Mouse (Mus musculus) stomach, embryonic 15.5 days (tissue): ENCODE data around the gene Calcb. TPM values are rescaled to one million over a fixed set of nuclear protein-coding genes. Genes with fewer than 3 reads are reported as not detected.
"Not testable (repeated sequence)": the region's sequence is repeated elsewhere in the genome, so short reads cannot be mapped to it uniquely, and the experiment has no call there.

Experiments
- ATAC-seq: fragments of 200-750 bp; cut with Nextera tagmentation; 2 replicates; pipeline ENCODE4 v1.8.0; 2017; ENCODE audit warnings: low read depth, moderate number of reproducible peaks, moderate TSS enrichment; ENCODE audit not compliant: insufficient read depth, low FRiP score
- H3K27ac ChIP-seq: fragments of 300-500 bp; sonication (generic); 2 replicates; pipeline ENCODE4 v1.5.1; 2015; ENCODE audit warnings: mild to moderate bottlenecking, inconsistent platforms
- H3K27me3 ChIP-seq: fragments of 300-500 bp; sonication (generic); replicated peaks from 2 replicates; pipeline ENCODE4 v1.6.1; 2015; ENCODE audit warnings: inconsistent platforms
- H3K36me3 ChIP-seq: fragments of 300-500 bp; sonication (generic); 2 replicates; pipeline ENCODE4 v1.6.1; 2015; ENCODE audit warnings: inconsistent platforms
- H3K4me1 ChIP-seq: fragments of 300-500 bp; sonication (generic); 2 replicates; pipeline ENCODE4 v1.6.1; 2015; ENCODE audit warnings: inconsistent platforms
- H3K4me2 ChIP-seq: fragments of 300-500 bp; sonication (generic); 2 replicates; pipeline ENCODE4 v1.6.1; 2015; ENCODE audit warnings: mild to moderate bottlenecking, inconsistent platforms
- H3K4me3 ChIP-seq: fragments of 300-500 bp; sonication (generic); replicated peaks from 2 replicates; pipeline ENCODE4 v1.5.1; 2015; ENCODE audit warnings: inconsistent platforms
- H3K9ac ChIP-seq: fragments of 300-500 bp; sonication (generic); 2 replicates; pipeline ENCODE4 v1.6.1; 2015; ENCODE audit warnings: inconsistent platforms
- H3K9me3 ChIP-seq: fragments of 300-500 bp; sonication (generic); 2 replicates; pipeline ENCODE4 v1.6.1; 2016; ENCODE audit warnings: inconsistent platforms
- WGBS: fragments of 180-500 bp; shearing (Covaris S2); methylation state at CpG from one replicate; pipeline ENCODE4 v1.1.7; 2015; 5-methylcytosine and 5-hydroxymethylcytosine counted together
- polyA plus RNA-seq: library from polyadenylated mRNA; unstranded; fragments of >200 nt; fragmentation: Nextera tagmentation; extraction: Ambion mirVana; gene quantifications from 2 replicates; pipeline ENCODE4 v1.2.1, GENCODE M21; 2015

Gene Calcb
- 2.1 and 2.5 TPM in 2 replicates for polyA plus RNA-seq

DNA sequence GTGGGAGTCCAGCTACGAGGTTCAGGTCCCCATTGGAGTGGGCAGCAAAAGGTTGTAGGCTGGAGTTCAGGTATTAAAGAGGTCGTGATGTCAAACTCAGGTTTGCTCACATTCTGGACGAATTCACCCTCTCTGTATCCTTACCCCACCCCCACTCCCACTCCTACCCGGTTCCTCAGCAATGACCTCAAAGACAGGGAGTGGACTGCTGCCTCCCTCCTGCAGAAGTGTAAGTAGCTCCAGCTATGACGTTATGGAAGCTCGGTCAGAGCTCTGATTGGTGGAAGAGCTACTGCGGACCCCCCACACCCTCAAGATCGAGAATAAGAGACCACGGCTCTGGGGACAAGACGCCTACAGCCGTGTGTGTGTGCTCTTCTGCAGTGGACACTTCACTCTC is at the start of gene Calcb:
Gene Calcb (plus strand): TSS at position 344 of the 400 bp plus-strand sequence.
- peaks cover 29% of the 10 kb centered on the region for H3K27me3 ChIP-seq
- peaks cover 10% of the 10 kb centered on the region for H3K4me1 ChIP-seq
- peak within 1 kb of the TSS; percentile 13; the same call in 1 of the 2 replicates for H3K4me3 ChIP-seq
- no peak for ATAC-seq
- no peaks in the 10 kb centered on the region for H3K9me3 ChIP-seq
- 4% methylated on average over 11 of the region's 11 CpGs for WGBS
- no peak within 1 kb of the TSS for H3K9ac ChIP-seq
- H3K36me3 ChIP-seq: no peaks in the 10 kb centered on the region
- H3K27ac ChIP-seq: no peak within 1 kb of the TSS
- H3K4me2 ChIP-seq: peak within 1 kb of the TSS; percentile 45

DNA sequence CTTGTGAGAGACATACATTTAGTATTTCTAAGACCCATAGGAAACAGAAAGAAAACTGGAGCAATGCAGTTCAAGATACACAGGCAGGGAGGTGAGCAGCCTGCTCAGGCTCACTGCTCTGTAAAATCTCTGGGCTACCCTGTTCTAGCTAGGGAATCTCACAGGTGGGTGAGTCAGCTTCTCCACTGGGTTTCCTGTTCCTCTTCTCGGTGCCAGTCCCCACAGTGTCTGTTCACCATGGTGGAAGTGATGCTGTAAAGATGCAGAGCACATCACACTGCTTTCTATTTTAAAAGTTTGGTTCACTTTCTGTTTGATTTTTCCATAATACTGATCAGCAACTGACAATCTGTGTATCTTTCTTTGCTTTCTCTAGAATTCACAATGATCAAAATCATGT is 47.0 kb upstream of the Calcb start:
- Histone ChIP-seq H3K9me3 (no peaks in the 10 kb centered on the region), H3K9ac (no peak overlapping the region), H3K4me1 (no peaks in the 10 kb centered on the region), H3K27me3 (no peaks in the 10 kb centered on the region), H3K36me3 (no peaks in the 10 kb centered on the region), H3K27ac (no peak overlapping the region), H3K4me3 (no peak overlapping the region), H3K4me2 (no peak overlapping the region)
- no peak for ATAC-seq
- 54% methylated on average over 1 of the region's 1 CpGs for WGBS

DNA sequence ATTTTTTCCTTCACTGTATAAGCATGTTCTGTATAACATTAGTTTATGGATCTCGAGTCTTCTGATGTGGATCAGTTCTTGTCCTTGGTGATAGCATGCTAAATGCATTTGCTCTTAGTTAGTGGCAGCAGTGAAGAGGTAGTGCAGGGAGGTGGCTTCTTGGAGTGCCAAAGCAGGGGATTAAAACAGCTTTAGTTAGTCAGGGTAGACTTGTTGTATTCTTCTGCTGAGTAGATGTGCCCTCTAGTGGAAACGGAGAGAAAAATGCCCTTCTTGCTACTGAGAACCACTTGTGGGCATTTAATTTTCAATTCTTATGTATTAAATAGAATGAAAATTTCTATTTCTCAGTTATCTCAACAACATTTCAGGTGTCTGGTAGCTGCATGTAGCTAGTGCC is 45.7 kb upstream of the Calcb start:
- Histone ChIP-seq H3K4me2 (no peak overlapping the region), H3K36me3 (no peaks in the 10 kb centered on the region), H3K27ac (no peak overlapping the region), H3K4me3 (no peak overlapping the region), H3K27me3 (no peaks in the 10 kb centered on the region), H3K9ac (no peak overlapping the region), H3K9me3 (no peaks in the 10 kb centered on the region), H3K4me1 (no peaks in the 10 kb centered on the region)
- ATAC-seq: no peak
- 29% methylated on average over 2 of the region's 2 CpGs for WGBS

DNA sequence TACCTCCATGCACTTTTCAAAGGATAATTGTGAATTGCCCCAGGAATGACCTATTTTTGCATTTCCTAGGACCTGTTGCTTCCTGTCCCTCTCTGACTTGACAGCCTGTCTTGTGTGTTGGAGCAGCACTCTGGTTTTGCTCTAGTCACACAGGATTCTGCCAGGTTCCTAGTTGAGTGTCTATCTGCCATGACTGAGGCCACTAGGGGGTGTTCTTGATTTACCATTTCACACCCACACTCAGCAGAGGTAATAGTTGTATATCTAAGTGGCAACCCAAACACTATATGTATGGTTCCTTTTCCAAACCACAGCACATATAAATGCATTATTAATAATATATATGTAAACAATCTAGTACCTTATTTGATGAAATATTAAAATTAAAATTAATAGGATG is 26.1 kb upstream of the Calcb start:
- H3K36me3 ChIP-seq: no peaks in the 10 kb centered on the region
- H3K4me3 ChIP-seq: no peak overlapping the region
- no peaks in the 10 kb centered on the region for H3K4me1 ChIP-seq
- no peaks in the 10 kb centered on the region for H3K9me3 ChIP-seq
- no peak overlapping the region for H3K27ac ChIP-seq
- no peak for ATAC-seq
- H3K27me3 ChIP-seq: no peaks in the 10 kb centered on the region
- H3K4me2 ChIP-seq: no peak overlapping the region
- no peak overlapping the region for H3K9ac ChIP-seq

DNA sequence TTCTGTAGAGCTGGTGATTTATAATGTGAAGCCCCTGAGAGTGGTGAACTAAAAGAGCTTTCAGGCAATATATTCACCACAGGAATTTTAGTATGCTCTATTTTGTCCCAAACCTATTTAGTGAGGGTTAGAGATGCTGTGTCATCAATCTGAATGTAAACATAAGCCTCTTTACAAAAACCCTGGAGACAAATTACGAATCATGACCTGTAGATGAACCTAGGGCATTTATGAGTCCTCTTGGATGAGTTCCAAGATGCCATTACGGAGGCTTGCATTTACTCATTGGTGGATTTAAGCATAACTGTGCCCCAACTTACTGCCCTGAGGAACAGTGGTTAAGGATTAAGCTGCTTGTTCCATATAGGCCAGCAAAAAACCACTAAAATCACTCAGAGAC is 17.6 kb upstream of the Calcb start:
- H3K27ac ChIP-seq: no peak overlapping the region
- WGBS: 16% methylated on average over 2 of the region's 2 CpGs
- H3K4me1 ChIP-seq: no peaks in the 10 kb centered on the region
- H3K9me3 ChIP-seq: no peaks in the 10 kb centered on the region
- no peaks in the 10 kb centered on the region for H3K27me3 ChIP-seq
- no peak overlapping the region for H3K4me2 ChIP-seq
- H3K36me3 ChIP-seq: no peaks in the 10 kb centered on the region
- no peak for ATAC-seq
- no peak overlapping the region for H3K4me3 ChIP-seq
- H3K9ac ChIP-seq: no peak overlapping the region

DNA sequence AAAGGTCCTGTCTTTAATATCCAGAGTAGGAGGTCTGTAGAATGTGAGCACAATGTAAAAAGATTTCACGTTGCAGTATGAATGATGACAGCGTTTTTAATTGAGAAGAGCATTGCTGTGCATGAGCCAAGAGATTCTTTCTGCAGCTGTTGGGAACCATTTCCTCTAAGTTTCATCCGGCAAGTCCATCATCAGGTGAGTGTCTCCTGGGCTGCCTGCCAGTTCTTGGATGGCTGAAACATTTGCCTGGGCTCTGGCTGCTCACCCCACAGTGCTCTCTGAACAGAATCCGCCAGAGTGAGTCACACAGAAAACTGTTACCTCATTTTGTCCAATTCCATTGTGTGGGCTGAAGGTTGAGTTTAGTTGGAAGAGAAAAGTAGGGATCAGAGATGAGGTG is 11.7 kb upstream of the Calcb start:
- Histone ChIP-seq H3K27me3 (no peaks in the 10 kb centered on the region), H3K36me3 (no peaks in the 10 kb centered on the region), H3K27ac (no peak overlapping the region), H3K9me3 (no peaks in the 10 kb centered on the region), H3K4me1 (no peaks in the 10 kb centered on the region), H3K4me2 (no peak overlapping the region), H3K4me3 (no peak overlapping the region), H3K9ac (no peak overlapping the region)
- no peak for ATAC-seq
- 51% methylated on average over 4 of the region's 4 CpGs for WGBS

DNA sequence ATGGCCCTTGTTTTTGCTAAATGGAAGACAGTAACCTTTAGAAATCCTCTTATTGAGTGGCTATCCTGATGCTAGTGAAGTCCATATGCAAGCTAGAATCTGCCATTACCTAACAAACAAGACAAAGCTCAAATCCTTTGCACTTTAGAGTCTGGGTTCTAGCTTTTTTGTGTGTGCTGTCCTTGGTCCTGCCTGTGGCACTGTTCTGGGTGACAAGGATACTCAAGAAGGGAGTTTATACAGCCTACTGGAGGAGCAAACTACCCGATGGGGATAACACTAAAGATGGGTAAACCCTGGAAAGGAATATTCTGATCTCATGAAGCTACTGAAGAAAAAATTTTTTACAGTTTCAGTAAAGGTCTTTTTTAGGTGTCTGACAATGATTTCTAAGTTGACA is 11.0 kb upstream of the Calcb start:
- ATAC-seq: no peak
- no peaks in the 10 kb centered on the region for H3K9me3 ChIP-seq
- no peaks in the 10 kb centered on the region for H3K36me3 ChIP-seq
- no peak overlapping the region for H3K9ac ChIP-seq
- no peak overlapping the region for H3K27ac ChIP-seq
- H3K27me3 ChIP-seq: no peaks in the 10 kb centered on the region
- H3K4me2 ChIP-seq: no peak overlapping the region
- H3K4me3 ChIP-seq: no peak overlapping the region
- H3K4me1 ChIP-seq: no peaks in the 10 kb centered on the region
- 76% methylated on average over 1 of the region's 1 CpGs for WGBS

DNA sequence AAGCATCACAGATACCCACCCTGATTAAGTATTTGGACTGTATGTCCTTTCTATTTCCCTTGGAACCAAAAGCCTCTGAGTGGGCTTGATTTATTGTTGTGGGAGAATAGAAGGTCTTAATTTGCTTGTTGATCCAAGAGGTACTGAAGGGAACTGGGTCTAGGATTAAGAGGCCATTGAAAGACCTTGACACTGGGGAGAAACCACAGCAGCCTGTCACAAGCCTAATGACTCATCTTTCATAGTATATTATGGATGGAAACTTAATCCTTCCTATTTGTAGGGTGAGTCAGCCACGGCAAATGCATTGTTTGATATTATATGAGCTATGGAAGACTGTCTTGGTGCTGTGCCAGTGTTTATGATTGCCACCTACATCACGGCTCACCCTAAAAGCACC is 8.0 kb upstream of the Calcb start:
- H3K4me3 ChIP-seq: no peak overlapping the region
- no peaks in the 10 kb centered on the region for H3K4me1 ChIP-seq
- no peak overlapping the region for H3K9ac ChIP-seq
- H3K27me3 ChIP-seq: no peaks in the 10 kb centered on the region
- no peak overlapping the region for H3K4me2 ChIP-seq
- H3K9me3 ChIP-seq: no peaks in the 10 kb centered on the region
- 50% methylated on average over 2 of the region's 2 CpGs for WGBS
- no peaks in the 10 kb centered on the region for H3K36me3 ChIP-seq
- H3K27ac ChIP-seq: no peak overlapping the region
- no peak for ATAC-seq

DNA sequence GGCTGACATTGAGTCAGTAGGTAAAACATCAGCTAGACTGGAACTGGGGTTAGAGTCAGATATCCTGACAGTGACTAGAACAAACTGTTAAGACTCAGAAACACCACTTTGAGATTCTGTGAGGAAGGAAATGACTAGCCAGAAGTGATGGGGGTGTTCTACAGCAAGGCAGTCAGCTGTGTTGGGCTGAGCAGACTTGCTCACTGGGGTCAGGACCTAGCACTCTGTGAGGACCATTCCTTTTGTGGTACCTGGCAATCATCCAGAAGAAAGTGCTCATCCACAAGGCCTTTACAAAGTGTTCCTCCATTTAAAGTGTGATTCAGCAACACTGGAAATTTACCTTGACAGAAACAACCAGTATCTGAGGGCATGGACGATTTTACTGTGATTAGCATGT is 5.9 kb upstream of the Calcb start:
- Histone ChIP-seq H3K4me2 (no peak overlapping the region), H3K9me3 (no peaks in the 10 kb centered on the region), H3K9ac (no peak overlapping the region), H3K4me1 (no peaks in the 10 kb centered on the region), H3K36me3 (no peaks in the 10 kb centered on the region), H3K4me3 (no peak overlapping the region), H3K27me3 (peaks cover 5% of the 10 kb centered on the region; the same call in 1 of the 2 replicates), H3K27ac (no peak overlapping the region)
- 44% methylated on average over 1 of the region's 1 CpGs for WGBS
- no peak for ATAC-seq

DNA sequence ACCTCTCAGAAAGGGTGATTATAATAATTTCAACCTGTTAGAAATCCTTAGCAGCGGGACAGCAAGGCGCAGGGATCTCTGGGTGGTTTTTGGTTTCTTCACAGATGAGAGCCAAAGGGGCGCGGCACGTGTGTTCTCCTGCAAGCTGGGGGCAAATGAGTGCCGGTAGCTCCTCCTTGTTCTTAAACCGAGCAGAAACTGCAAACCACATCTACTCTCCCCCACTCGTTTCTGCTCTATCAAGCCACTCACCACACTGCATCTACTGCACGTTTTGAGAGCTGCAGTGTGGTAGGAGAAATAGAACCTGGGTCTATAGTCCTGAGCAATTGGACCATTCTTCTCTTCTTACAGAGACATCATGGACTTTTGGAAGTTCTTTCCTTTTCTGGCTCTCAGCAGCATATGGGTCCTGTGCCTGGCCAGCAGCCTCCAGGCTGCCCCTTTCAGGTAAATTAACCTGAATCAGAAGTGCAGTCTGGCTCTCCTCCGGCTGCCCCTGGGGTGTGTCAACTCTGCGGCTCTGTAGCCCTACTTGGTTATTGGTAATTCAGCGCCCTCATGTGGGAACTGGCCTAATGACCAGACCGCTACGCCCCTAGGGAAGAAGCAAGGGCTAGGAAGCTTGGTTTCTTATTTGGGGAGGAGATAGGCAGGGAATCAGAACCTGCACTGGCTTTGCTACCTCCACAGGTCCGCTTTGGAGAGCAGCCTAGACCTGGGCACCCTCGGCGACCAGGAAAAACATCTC is 1.1 kb downstream of the Calcb start:
- peak overlapping the region; percentile 45 for H3K4me2 ChIP-seq
- peaks cover 29% of the 10 kb centered on the region for H3K27me3 ChIP-seq
- WGBS: 4% methylated on average over 17 of the region's 17 CpGs
- H3K4me3 ChIP-seq: peak overlapping the region; percentile 13; the same call in 1 of the 2 replicates
- no peaks in the 10 kb centered on the region for H3K36me3 ChIP-seq
- peaks cover 10% of the 10 kb centered on the region for H3K4me1 ChIP-seq
- no peak for ATAC-seq
- no peak overlapping the region for H3K27ac ChIP-seq
- no peak overlapping the region for H3K9ac ChIP-seq
- no peaks in the 10 kb centered on the region for H3K9me3 ChIP-seq

DNA sequence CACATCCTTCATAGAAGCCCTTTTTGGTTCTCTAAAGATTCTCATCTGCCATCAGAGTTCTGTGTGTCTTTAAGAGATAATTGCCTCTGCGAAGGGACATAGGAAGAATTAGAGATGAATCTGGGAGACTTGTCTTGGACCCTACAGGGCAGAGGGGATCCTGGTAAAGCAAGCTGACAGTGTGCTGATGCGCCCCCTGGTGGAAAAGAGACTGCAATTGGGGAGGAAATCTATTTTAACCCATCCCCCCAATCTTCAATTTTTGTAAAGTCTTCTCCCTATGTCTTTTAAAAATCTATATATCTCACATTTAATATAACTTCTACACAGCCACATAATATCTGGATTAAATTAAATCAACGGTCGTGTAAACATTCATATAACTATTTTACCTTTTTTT is 11.3 kb downstream of the Calcb start:
- H3K4me1 ChIP-seq, H3K27me3 ChIP-seq, H3K9me3 ChIP-seq, H3K27ac ChIP-seq, H3K4me2 ChIP-seq, H3K9ac ChIP-seq, H3K4me3 ChIP-seq, ATAC-seq, H3K36me3 ChIP-seq: not testable (repeated sequence)
- WGBS: 61% methylated on average over 4 of the region's 4 CpGs

DNA sequence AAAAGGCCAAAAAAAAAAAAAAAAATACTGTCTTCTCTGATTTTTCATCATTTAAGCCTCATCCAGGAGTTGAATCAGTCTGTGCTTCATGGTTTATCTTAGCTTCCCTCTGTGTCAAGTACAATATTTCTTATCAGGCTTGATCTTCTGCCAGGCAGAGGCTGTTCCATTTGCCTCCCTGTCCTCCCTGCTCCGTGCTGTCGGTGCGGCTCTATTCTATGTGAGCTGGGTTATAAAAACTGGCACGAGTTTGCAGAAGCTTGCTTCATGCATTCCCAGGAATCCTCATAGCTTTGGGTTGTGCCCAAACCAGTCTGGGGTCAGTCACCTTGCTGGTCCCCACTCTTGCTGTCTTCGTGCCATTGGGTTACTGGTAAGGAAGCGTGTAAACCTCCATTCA is 12.7 kb downstream of the Calcb start:
- Histone ChIP-seq H3K4me1 (no peaks in the 10 kb centered on the region), H3K9me3 (no peaks in the 10 kb centered on the region), H3K27me3 (no peaks in the 10 kb centered on the region), H3K9ac (no peak overlapping the region), H3K4me3 (no peak overlapping the region), H3K27ac (no peak overlapping the region), H3K4me2 (no peak overlapping the region), H3K36me3 (no peaks in the 10 kb centered on the region)
- 79% methylated on average over 6 of the region's 6 CpGs for WGBS
- no peak for ATAC-seq

DNA sequence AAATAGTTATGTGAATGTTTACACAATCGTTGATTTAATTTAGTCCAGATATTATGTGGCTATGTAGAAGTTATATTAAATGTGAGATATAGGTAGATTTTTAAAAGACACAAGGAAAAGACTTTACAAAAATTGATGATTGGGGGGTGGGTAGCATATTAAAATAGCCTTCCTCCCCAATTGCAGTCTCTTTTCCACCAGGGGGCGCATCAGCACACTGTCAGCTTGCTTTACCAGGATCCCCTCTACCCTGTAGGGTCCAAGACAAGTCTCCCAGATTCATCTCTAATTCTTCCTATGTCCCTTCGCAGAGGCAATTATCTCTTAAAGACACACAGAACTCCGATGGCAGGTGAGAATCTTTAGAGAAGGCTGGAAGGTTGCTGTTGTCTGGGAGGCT is 13.3 kb downstream of the Calcb start:
- not testable (repeated sequence) for H3K9ac ChIP-seq, H3K4me2 ChIP-seq, H3K4me3 ChIP-seq, H3K9me3 ChIP-seq, H3K27ac ChIP-seq, ATAC-seq, H3K27me3 ChIP-seq, H3K36me3 ChIP-seq, H3K4me1 ChIP-seq
- 38% methylated on average over 4 of the region's 4 CpGs for WGBS
